ENCODE assay signal across 7 mouse cellular contexts in the genomic region with DNA sequence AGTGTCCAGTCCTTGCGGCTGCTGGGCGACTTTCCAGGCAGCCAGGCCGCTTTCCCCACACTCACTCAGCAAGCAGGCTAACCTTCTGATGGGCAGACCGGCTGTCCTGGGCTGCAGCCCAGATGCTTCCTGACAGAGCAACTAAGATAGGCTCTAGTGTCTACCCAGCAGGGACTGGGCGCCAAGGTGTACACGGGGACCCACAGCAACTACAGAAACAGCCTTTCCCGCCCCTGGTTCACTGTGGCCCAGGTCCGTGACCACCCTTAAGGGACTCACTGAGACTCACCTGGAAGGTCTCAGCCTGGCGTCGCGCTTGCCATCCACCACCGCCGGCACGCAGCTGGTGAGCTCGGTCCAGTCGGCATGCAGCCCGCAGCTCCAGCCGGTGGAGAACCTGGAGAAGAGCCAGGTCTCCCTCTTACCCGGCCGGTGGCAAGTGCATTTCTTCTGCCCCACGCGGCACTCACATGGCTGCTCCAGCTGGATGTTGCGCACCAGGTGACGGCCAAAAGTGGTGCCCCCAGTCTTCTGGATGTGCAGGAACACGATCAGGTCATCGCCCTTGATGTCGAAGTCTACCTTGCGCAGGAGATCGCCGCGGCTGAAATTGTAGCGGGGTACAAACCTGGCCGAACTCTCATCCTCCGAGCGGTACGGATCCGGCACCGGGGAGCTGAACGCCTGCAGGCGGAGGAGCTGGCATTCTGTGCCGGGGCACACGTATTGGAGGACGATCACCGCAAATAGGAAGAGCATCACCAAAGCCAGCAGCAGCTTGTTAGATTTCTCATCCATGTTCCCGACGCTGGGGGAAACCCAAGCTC. TPM values are rescaled to one million over a fixed set of nuclear protein-coding genes. Genes with fewer than 3 reads are reported as not detected.
DNase-seq lines count a peak whose midpoint lies in the region; ATAC-seq and TF ChIP-seq lines count a peak whose summit lies in the region.

No protein-coding gene starts in this region.

- TF ChIP-seq EP300 in stomach, postnatal 0 days (optimal IDR thresholded peaks at IDR 0.05) = no peak

- WGBS in embryonic facial prominence, embryonic 13.5 days = 32% methylated on average over 46 of the region's 46 CpGs
- 39% methylated on average over 37 of the region's 46 CpGs for WGBS in stomach, postnatal 0 days

- intact Hi-C loops in heart, postnatal 10 days (cut with DNase I) = loop anchor here (5.0 to 10.0 kb wide), 2 partner anchors 173 to 285 kb away; no protein-coding TSS in a partner anchor

- no peaks in the 10 kb centered on the region for H3K4me1 ChIP-seq in ES-E14 (ENCODE audit: control insufficient read depth in 2 of 2, insufficient read depth in 2 of 2, low read length in 2 of 2, poor library complexity in 1 of 2)
- 0 out of 2 replicates have a peak, but pooled peaks cover 6% of the 10 kb centered on the region for H3K4me1 ChIP-seq in embryonic facial prominence, embryonic 13.5 days
- no peaks in the 10 kb centered on the region for H3K4me1 ChIP-seq in stomach, postnatal 0 days (replicated peaks; ENCODE audit: control insufficient read depth, insufficient read depth)

- H3K27me3 ChIP-seq in embryonic facial prominence, embryonic 13.5 days = peaks cover 59% of the 10 kb centered on the region
- H3K27me3 ChIP-seq in stomach, postnatal 0 days (ENCODE audit: control insufficient read depth, insufficient read depth, low read length) = no peaks in the 10 kb centered on the region; the same call in 1 of the 2 replicates

- TF ChIP-seq CTCF in stomach, postnatal 0 days (IDR thresholded peaks at IDR 0.05; ENCODE audit: low read depth) = no peak

- ATAC-seq in embryonic facial prominence, embryonic 13.5 days (ENCODE audit: insufficient number of reproducible peaks, insufficient read depth, low FRiP score, low TSS enrichment, low read depth) = no peak
- ATAC-seq in stomach, postnatal 0 days (ENCODE audit: low FRiP score, low TSS enrichment) = no peak

- H3K4me3 ChIP-seq in ES-E14 (ENCODE audit: insufficient read depth in 1 of 2, low read depth in 1 of 2, low read length in 2 of 2, poor library complexity in 1 of 2, severe bottlenecking in 1 of 2) = peak overlapping the region; percentile 71 to 72
- H3K4me3 ChIP-seq in embryonic facial prominence, embryonic 13.5 days = peak overlapping the region; percentile 54
- peak overlapping the region; percentile 45 for H3K4me3 ChIP-seq in stomach, postnatal 0 days (ENCODE audit: low read depth, low read length)

- H3K9me3 ChIP-seq in ES-E14 (ENCODE audit: control insufficient read depth, insufficient read depth, low read depth, low read length) = no peaks in the 10 kb centered on the region
- H3K9me3 ChIP-seq in embryonic facial prominence, embryonic 13.5 days = no peaks in the 10 kb centered on the region
- H3K9me3 ChIP-seq in stomach, postnatal 0 days (ENCODE audit: control insufficient read depth, low read length) = no peaks in the 10 kb centered on the region

- no peak overlapping the region for H3K27ac ChIP-seq in ES-E14 (ENCODE audit: insufficient read depth, low read depth, low read length, poor library complexity, severe bottlenecking)
- no peak overlapping the region for H3K27ac ChIP-seq in embryonic facial prominence, embryonic 13.5 days
- H3K27ac ChIP-seq in stomach, postnatal 0 days (replicated peaks) = no peak overlapping the region

- H3K4me2 ChIP-seq in embryonic facial prominence, embryonic 13.5 days = peak overlapping the region; percentile 76
- H3K4me2 ChIP-seq in stomach, postnatal 0 days (replicated peaks; ENCODE audit: low read depth) = peak overlapping the region; percentile 65

- 0 out of 2 replicates have a peak overlapping the region, but pooled peaks have one; percentile 22 for H3K9ac ChIP-seq in ES-E14 (ENCODE audit: insufficient read depth, low read depth, low read length, poor library complexity, severe bottlenecking)
- H3K9ac ChIP-seq in embryonic facial prominence, embryonic 13.5 days = peak overlapping the region; percentile 75
- H3K9ac ChIP-seq in stomach, postnatal 0 days (ENCODE audit: low read length) = no peak overlapping the region

- in situ Hi-C loops in ES-E14 (cut with MboI; ENCODE audit: low sequenced_read_pairs in 2 of 2, unreplicated experiment in 2 of 2) = no loop called here

- no peaks in the 10 kb centered on the region for H3K36me3 ChIP-seq in ES-E14 (ENCODE audit: control insufficient read depth, insufficient read depth, low read length, poor library complexity, severe bottlenecking)
- H3K36me3 ChIP-seq in embryonic facial prominence, embryonic 13.5 days = no peaks in the 10 kb centered on the region
- no peaks in the 10 kb centered on the region for H3K36me3 ChIP-seq in stomach, postnatal 0 days (ENCODE audit: control insufficient read depth, insufficient read depth, low read length)

- no peak for DNase-seq in ES-E14 (ENCODE audit: low read depth, low spot score)
- DNase-seq in adrenal gland, postnatal 10 days = peak; percentile 10
- DNase-seq in heart, postnatal 10 days = peak; percentile 16 to 20
- DNase-seq in layer of hippocampus, postnatal 10 days (ENCODE audit: low spot score in 2 of 2) = peak; percentile 7 to 33
- DNase-seq in lung, postnatal 14 days = peak; percentile 2
- peak; percentile 14 for DNase-seq in stomach, postnatal 0 days (ENCODE audit: low spot score)

TF ChIP-seq in ES-E14, 5 proteins besides CTCF, POLR2A, EP300 and RAD21:
- TF ChIP-seq CHD2 (IDR thresholded peaks at IDR 0.05; ENCODE audit: low read depth, low read length) = no peak
- TF ChIP-seq MAFK (IDR thresholded peaks at IDR 0.05; ENCODE audit: insufficient read depth, low read depth, low read length) = no peak
- TF ChIP-seq ZNF384 (IDR thresholded peaks at IDR 0.05; ENCODE audit: low read depth, low read length) = no peak
- TF ChIP-seq ZC3H11A (IDR thresholded peaks at IDR 0.05; ENCODE audit: borderline replicate concordance, low read depth, low read length) = no peak
- no peak for TF ChIP-seq HCFC1 (IDR thresholded peaks at IDR 0.05; ENCODE audit: borderline replicate concordance, insufficient read depth, low read length)

RNA-seq across cellular contexts. Expression of gene Hs6st2, which starts 1.8 kb away (rescaled TPM):
- total RNA-seq in ES-E14 (2012; rRNA removed) = 13.1 and 18.5 TPM in 2 replicates
- total RNA-seq in adrenal gland, postnatal 10 days (2021) = 1 to 10 TPM; 5.1 to 5.8 TPM
- polyA plus RNA-seq in embryonic facial prominence, embryonic 13.5 days (2015; fragmentation: Nextera tagmentation; extraction: Ambion mirVana) = 27.9 and 30.1 TPM in 2 replicates
- 1 to 10 TPM; 5.4 to 5.8 TPM for total RNA-seq in heart, postnatal 10 days (2021)
- 10 to 100 TPM; 50.2 to 56.8 TPM for total RNA-seq in layer of hippocampus, postnatal 10 days (2021)
- polyA plus RNA-seq in stomach, postnatal 0 days (2015; fragmentation: Nextera tagmentation; extraction: Ambion mirVana) = 1.1 and 1.6 TPM in 2 replicates
